Mouse (Mus musculus) adrenal gland, postnatal 0 days (tissue): ENCODE data around the gene Vmn1r44. TPM values are rescaled to one million over a fixed set of nuclear protein-coding genes. Genes with fewer than 3 reads are reported as not detected.

ENCODE experiments used
- polyA plus RNA-seq: library from polyadenylated mRNA; unstranded; fragments of >200 nt; fragmentation: Nextera tagmentation; extraction: Ambion mirVana; gene quantifications from 2 replicates; pipeline ENCODE4 v1.2.1, GENCODE M21; 2015

Vmn1r44 gene
- polyA plus RNA-seq = not detected in 2 replicates

DNA sequence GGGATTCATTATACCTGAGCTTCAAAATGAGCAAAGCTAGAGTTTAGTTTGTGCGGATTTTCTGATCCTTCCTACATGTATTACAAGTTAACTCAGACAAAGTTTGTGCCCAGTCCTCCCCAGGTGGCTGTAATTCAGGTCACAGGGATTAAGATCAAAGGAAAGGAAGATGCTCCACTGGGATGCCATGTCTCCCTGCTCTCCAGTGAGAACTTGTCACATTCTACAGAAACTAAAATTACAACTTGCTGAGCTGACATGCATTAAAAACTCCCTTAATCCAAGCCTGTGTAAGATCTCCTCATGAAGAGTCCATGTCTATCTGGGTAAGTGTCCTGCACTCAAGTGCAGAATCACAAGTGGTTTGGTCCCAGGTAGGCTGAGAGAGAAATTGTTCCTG, at the start of gene Vmn1r44:
Gene Vmn1r44, plus strand, starts transcription at position 301 of the 400 bp plus-strand sequence.

DNA sequence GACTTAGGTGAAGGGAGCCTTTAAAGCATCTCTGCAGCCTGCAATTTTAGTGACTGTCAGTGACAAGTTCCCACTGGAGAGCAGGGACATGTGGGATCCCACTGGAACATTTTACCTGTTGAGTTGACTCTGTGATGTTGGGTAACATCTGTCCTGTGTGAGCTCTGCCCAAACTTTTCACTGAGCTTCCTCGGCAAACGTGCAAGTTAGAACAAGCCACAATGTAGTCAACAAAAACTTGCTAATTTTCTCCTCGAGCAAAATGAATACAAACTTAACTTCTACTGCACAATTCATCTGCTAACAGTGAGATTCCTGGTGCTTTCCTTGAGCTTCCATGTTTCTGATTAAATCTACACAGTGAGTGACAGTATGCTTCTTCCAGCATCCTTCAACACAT, 7.1 kb upstream of the Vmn1r44 start, which contains the start of the genes Vmn1r42 and Vmn1r43:
Gene Vmn1r42, minus strand, starts transcription at position 101 of the 400 bp plus-strand sequence.
Gene Vmn1r43, minus strand, starts transcription at position 101 of the 400 bp plus-strand sequence.

DNA sequence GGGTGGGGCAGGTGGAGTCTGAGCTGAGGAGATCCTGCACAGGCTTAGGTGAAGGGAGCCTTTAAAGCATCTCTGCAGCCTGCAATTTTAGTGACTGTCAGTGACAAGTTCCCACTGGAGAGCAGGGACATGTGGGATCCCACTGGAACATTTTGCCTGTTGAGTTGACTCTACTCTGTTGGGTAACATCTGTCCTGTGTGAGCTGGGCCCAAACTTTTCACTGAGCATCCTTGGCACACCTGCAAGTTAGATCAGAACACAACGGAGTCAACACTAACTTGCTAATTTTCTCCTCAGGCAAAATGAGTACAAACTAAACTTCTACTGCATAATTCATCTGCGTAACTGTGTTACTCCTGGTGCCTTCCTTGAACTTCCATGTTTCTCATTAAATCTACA, 57.0 kb downstream of the Vmn1r44 start, which contains the start of gene Vmn1r45:
Gene Vmn1r45, minus strand, starts transcription at position 101 of the 400 bp plus-strand sequence.

Other genes with a start within 250 kb of the Vmn1r44 start
- gene Txnrd3, start 239.7 kb upstream of the Vmn1r44 start, polyA plus RNA-seq = 8.4 and 13.3 TPM in 2 replicates
- gene Vmn1r40, start 176.1 kb upstream of the Vmn1r44 start, polyA plus RNA-seq = not detected in 2 replicates
- gene Vmn1r41, start 142.9 kb upstream of the Vmn1r44 start, polyA plus RNA-seq = not detected in 2 replicates
- not detected in 2 replicates for gene Vmn1r42, start 7.2 kb upstream of the Vmn1r44 start, polyA plus RNA-seq
- 0.01 TPM in 1 of 2 replicates, not detected in the other for gene Vmn1r43, start 7.2 kb upstream of the Vmn1r44 start, polyA plus RNA-seq
- not detected in 2 replicates for gene Vmn1r45, start 56.9 kb downstream of the Vmn1r44 start, polyA plus RNA-seq
- gene Vmn1r46, start 85.7 kb downstream of the Vmn1r44 start, polyA plus RNA-seq = not detected in 2 replicates
- gene Vmn1r47, start 132.5 kb downstream of the Vmn1r44 start, polyA plus RNA-seq = not detected in 2 replicates
- gene Vmn1r48, start 153.2 kb downstream of the Vmn1r44 start, polyA plus RNA-seq = not detected in 2 replicates
- not detected in 2 replicates for gene Vmn1r49, start 194.8 kb downstream of the Vmn1r44 start, polyA plus RNA-seq
- gene Vmn1r50, start 217.8 kb downstream of the Vmn1r44 start, polyA plus RNA-seq = not detected in 2 replicates
- 0.03 TPM in 1 of 2 replicates, not detected in the other for gene Vmn1r51, start 238.9 kb downstream of the Vmn1r44 start, polyA plus RNA-seq